Mouse (Mus musculus) liver, postnatal 0 days (tissue): ENCODE data around the gene Tmem265.

Experiments used
- CTCF ChIP-seq: sonication (generic); IDR thresholded peaks from 2 replicates; pipeline ENCODE4 v1.5.1; 2016; ENCODE audit warnings: antibody characterized with exemption, low read depth
- EP300 ChIP-seq: IDR thresholded peaks from 2 replicates; pipeline ENCODE4 v1.6.1; 2016; ENCODE audit warnings: antibody characterized with exemption, low read depth, mild to moderate bottlenecking

DNA sequence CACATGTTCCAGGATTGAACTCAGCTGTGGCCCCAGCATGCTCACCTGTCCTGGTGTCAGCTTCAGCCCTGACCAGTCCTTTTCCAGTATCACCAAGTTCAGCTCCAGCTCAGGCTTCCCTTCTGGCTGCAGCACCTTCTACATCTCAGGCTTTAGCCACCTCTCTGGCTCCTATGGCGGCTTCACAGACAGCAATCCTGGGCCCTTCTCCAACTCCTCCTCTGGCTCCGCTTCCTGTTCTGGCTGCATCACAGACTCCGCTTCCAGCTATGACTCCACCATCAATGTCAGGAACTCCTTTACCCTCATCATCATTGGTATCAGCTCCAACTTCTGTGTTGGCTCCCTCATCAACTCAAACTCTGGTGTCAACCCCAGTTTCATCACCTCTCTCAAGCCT, 19.5 kb upstream of the Tmem265 start:
- TF ChIP-seq EP300 (no peak), CTCF (no peak)
